Mouse (Mus musculus) adrenal gland, adult 18-20 months (tissue): ENCODE data around the gene Tbx1. TPM values are rescaled to one million over a fixed set of nuclear protein-coding genes. Genes with fewer than 3 reads are reported as not detected.
A peak's percentile ranks its signal among the peaks of the same experiment; 100 is the strongest.
"Not testable (repeated sequence)": the region's sequence is repeated elsewhere in the genome, so short reads cannot be mapped to it uniquely, and the experiment has no call there.

ENCODE experiments used
- DNase-seq, 2 experiments: peaks; one replicate each; pipeline ENCODE4 v3.0.0; 2021 to 2022; ENCODE audit warnings: low spot score in 2 of 2
- total RNA-seq, 2 experiments: library from RNA; stranded (reverse); gene quantifications; 1 replicate in 1 of 2; 2 replicates in 1 of 2; pipeline ENCODE4 v1.2.3; 2021

Tbx1 gene
- total RNA-seq, 2 experiments from 2014 or later = 0.22 TPM; not detected in 1

GRCm38 (mm10) chr16:18555235-18555935 is 35.1 kb downstream of the Tbx1 start:
- no peak for DNase-seq

GRCm38 (mm10) chr16:18554721-18555120 is 35.8 kb downstream of the Tbx1 start:
- DNase-seq = no peak

GRCm38 (mm10) chr16:18552106-18552710 is 38.3 kb downstream of the Tbx1 start:
- DNase-seq = no peak

- DNase-seq = peak in 1 of 2 experiments; percentile 14
Measured at GRCm38 (mm10) chr16:18551604-18552003, 38.9 kb downstream of the Tbx1 start.

DNA sequence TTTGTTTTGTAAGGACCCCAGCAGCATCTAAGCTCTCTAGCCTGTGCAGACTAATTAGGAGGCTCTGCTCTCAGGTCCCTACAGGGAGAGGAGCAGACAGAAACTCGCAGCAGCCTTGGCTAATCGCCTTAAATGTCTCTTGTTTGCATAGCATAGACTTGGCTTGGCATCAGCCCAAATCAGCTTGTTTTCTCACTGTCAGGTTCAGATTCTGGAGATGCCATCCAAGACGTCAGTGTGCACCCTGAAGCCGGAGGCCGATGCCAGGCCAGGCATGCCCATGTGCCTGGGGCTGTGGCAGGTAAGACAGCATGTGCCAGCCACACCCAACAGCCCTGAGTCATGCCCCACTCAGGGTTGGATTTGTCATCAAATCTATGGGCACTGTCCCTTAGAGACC is 42.6 kb downstream of the Tbx1 start:
- no peak for DNase-seq

DNA sequence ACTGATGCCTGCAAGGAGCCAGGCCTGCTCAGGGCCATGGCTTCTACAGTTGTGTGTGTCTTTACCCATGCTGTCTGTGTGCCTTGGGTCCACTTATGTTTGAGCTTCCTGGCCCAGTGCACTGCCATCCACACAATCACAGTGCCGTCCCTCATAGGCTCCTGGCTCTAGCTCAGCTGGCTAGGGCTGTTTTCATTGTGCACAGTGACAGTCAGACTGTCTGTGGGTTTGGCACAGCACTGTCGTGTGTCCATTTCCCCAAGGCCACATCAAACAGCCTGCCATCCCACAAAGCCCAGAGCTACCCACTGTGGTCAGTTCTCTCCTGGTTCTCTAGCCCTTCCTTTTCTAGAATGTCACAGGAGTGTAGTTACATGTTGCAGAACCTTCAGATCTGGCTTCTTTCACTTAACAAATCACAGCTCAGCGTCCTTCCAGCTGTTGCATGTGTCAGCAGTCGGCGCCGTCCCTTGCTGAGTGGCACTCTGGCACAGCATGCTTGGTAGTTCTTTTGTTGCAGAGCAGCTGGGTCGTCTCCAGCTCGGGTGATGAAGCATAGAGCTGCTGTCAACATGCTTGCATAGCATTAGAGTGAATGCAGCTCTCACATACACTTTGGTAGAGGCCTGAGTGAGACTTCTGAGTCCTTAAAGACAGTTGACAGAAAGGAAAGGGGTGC is 47.2 kb downstream of the Tbx1 start:
- DNase-seq = no peak

DNA sequence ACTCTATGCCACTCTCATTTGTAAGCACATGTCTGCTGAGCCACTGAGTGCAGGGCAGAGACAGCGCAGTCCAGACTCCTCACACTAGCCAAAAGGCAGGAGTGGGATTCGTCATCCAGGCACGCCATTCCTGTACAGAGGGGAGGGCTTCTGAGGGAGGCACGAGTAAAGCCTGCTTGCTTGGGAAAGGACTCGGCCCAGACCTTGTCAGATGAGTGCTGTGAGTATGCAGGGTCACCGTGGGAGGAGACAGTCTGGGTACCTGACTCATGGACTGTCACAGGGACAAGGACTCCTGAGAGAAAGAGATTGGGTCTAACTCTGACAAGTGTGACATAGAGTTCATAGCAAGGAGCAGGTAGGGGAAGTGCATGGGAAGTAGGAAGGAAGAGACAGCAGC is 51.2 kb downstream of the Tbx1 start:
- DNase-seq = no peak

DNA sequence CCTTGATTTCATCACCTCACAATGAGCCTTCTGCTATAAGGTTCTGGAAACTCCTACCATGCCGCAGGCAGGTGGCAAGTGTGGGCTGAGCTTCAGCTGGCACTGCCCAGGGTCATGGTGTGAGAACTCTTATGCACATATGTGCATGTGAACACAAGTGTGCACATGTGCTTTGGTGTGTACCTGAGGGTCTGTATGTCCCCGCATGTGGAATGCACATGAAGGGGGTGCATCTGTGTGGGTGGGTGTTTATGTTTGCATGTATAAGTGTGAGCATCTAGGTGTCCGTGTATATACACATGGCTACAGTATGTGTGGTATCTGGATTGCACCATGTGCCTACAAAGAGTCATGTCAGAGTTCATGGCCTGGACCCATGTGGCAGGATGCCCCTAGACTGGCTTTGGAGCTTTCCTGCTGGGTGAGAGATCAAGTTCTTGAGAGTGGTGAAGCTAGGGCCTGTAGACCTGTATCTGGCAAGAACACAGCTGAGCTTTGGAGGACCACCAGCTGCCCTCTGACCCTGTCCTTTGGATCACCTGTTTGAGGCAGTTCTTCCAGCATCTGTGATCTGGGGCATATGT is 53.0 kb downstream of the Tbx1 start:
- DNase-seq = no peak

GRCm38 (mm10) chr16:18533061-18533460 is 57.4 kb downstream of the Tbx1 start:
- DNase-seq = not testable (repeated sequence)

Other genes starting within 250 kb of the Tbx1 start
- gene Tango2, start 242.6 kb downstream of the Tbx1 start, total RNA-seq = 10 to 100 TPM; 24.2 to 31.3 TPM
- 10 to 100 TPM; 26.6 to 27.5 TPM for gene Arvcf, start 242.5 kb downstream of the Tbx1 start, total RNA-seq
- gene Txnrd2, start 164.3 kb downstream of the Tbx1 start, total RNA-seq = 10 to 100 TPM; 75.6 to 98.9 TPM
- 100 to 1,000 TPM; 191 to 384 TPM for gene Comt, start 163.8 kb downstream of the Tbx1 start, total RNA-seq
- 1 to 10 TPM; 4.0 to 5.4 TPM for gene Gnb1l, start 92.0 kb downstream of the Tbx1 start, total RNA-seq
- 1 to 10 TPM; 5.1 to 6.7 TPM for gene Rtl10, start 91.8 kb downstream of the Tbx1 start, total RNA-seq
- not detected for gene Gp1bb, start 31.7 kb upstream of the Tbx1 start, total RNA-seq
- gene Gm49601, start 35.8 kb upstream of the Tbx1 start, total RNA-seq = 1 to 10 TPM; 1.4 to 5.1 TPM
- gene Sept5, start 39.3 kb upstream of the Tbx1 start, total RNA-seq = 10 to 100 TPM in 1 of 2 experiments, 1 to 10 TPM in 1; 7.9 to 10.7 TPM
- gene Cldn5, start 186.2 kb upstream of the Tbx1 start, total RNA-seq = 10 to 100 TPM in 1 of 2 experiments, 1 to 10 TPM in 1; 4.5 to 13.7 TPM
- 100 to 1,000 TPM in 1 of 2 experiments, 10 to 100 TPM in 1; 98.4 to 121 TPM for gene Ufd1, start 221.1 kb upstream of the Tbx1 start, total RNA-seq
- gene Cdc45, start 221.3 kb upstream of the Tbx1 start, total RNA-seq = 10 to 100 TPM in 1 of 2 experiments, 1 to 10 TPM in 1; 6.3 to 11.0 TPM
- 10 to 100 TPM in 1 of 2 experiments, 1 to 10 TPM in 1; 9.7 to 18.5 TPM for gene 2510002D24Rik, start 245.9 kb upstream of the Tbx1 start, total RNA-seq
- 1 to 10 TPM; 5.3 to 7.5 TPM for gene Gm28539, start 245.9 kb upstream of the Tbx1 start, total RNA-seq